Mouse (Mus musculus): ENCODE results near the gene Aff4. TPM values are rescaled to one million over a fixed set of nuclear protein-coding genes. Genes with fewer than 3 reads are reported as not detected.
A peak's percentile ranks its signal among the peaks of the same experiment; 100 is the strongest.

The Aff4 gene
- total RNA-seq, 2 experiments from 2014 or later, result 142 to 154 TPM

DNA sequence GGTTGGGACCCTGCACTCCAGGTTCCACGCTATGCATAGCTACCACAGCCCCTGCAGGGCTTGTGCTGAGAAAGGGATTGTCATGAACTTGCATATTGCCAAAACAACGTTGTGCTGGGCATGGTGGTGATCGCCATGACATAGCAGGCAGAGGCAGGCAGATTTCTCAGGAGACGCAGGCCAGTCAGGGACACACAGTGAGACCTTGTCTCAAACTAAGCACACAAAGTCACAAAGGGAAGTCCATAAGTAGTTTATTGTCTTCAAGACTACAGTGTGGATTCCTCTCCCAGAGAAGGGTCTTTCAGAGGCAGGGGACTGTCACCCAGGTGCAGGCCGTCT is 78.1 kb downstream of the Aff4 start:
- DNase-seq, result no peak

GRCm38 (mm10) chr11:53429182-53429581 is 78.5 kb downstream of the Aff4 start:
- no peak for DNase-seq

DNA sequence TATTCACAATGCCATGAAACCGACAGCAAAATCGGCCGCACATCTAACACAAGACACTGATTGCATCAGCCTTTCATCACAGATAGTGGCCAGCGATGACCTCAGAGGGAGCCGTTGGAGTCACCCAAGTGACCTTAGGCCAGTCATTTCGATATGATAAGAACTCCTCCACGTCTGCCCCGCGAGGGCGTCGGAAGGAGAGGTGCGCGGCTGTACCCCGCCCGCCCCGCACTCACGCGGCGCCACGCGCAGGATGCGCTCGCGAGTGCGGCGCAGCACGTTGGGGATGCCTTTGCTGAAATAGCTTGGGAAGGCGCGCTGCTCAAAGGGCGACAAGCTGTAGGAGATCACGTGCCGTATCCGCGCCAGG is 79.7 kb downstream of the Aff4 start:
- peak; percentile 60 for DNase-seq

DNA sequence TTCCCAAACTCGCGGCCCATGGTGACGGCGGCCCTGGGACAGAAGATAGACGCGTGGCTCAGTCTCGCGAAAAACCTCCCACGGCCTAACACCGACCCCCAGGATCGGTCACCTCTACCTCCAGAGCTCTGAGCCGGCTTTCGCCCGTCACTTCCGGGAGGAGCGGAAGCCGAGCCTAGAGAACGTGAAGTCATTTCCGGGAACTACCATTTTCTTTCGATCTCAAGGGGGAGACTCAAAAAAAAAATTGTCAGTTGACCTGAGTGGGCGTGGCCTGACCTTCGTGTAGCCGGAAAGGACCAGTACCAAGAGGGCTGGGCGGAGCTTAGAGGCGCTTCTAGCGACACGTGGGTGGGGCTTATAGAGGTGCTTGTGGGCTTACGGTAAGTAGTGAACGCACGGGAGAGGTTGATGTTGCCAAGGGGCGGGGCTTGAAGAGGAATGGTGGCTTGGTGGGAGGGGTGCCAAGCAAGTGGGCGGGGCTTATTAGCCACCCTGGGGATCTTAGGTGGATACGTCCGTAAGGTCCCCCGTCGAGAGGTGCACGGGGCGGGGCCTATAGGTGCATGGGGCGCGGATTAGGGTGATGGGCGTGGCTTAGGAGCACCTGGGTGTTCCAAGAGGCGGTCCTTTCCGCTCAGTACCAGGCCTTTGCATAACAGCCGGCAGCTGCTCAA is 80.2 kb downstream of the Aff4 start, which contains the start of the genes Uqcrq and Gdf9:
TSS of gene Uqcrq (minus strand) at position 162 of the 677 bp plus-strand sequence.
TSS of gene Gdf9 (plus strand) at position 354 of the 677 bp plus-strand sequence.
- peak; percentile 98 for DNase-seq

- peak; percentile 46 for DNase-seq
Measured at GRCm38 (mm10) chr11:53431347-53432056, 80.9 kb downstream of the Aff4 start.

DNA sequence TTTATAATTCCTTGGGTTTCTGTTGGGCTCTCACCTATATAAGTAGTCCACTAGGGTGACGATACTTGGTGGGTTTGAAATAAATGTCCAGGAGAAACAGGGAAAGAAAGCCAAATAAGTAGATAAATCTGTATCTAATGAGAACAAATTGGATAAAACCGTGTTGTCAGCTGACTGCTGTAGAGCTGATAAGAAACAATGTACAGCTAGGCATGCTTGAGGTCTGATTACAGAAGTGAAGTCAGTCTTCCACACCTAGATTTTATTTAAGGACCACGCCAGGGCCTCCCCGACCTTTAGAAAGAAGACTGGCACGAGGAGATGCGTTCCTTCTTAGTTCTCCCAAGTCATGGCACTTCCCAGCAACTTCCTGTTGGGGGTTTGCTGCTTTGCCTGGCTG is 82.4 kb downstream of the Aff4 start:
- DNase-seq, result no peak

GRCm38 (mm10) chr11:53435504-53435903 is 84.9 kb downstream of the Aff4 start:
- DNase-seq, result no peak

GRCm38 (mm10) chr11:53436338-53436737 is 85.7 kb downstream of the Aff4 start:
- no peak for DNase-seq

DNA sequence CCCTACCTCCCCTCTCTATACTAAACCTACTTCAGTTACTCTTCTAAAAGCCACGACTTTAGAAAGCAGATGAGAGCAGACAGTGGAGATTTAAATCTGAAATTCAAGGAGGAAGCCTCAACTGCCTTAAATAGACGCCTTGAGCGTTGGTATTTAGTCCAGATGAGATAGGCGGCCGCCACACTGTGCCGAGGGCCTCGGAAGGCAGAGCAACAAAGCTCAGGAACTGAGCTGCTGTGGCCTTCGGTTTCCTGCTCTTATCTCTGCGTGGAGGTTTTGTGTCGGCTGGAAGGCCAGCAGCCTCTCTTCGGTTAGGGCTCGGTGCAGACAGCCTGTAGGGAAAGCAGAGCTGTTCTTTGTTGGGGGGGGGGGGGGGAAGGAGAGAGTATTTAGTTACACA is 91.3 kb downstream of the Aff4 start:
- peak; percentile 61 for DNase-seq

DNA sequence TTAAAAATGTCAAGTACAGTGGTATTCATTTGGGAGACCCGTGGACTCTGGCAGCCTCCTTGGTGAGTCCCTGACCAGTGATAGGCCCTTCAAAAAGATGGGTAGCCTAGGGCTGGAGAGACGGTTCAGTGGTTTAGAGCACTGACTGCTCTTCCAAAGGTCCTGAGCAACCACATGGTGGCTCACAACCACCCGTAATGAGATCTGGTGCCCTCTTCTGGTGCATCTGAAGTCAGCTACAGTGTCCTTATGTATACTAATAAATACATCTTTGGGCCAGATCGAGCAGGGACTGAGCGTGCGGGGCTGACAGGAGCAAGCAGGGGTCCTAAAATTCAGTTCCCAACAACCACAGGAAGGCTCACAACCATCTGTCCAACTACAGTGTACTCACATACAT is 93.2 kb downstream of the Aff4 start:
- DNase-seq, result peak; percentile 48

DNA sequence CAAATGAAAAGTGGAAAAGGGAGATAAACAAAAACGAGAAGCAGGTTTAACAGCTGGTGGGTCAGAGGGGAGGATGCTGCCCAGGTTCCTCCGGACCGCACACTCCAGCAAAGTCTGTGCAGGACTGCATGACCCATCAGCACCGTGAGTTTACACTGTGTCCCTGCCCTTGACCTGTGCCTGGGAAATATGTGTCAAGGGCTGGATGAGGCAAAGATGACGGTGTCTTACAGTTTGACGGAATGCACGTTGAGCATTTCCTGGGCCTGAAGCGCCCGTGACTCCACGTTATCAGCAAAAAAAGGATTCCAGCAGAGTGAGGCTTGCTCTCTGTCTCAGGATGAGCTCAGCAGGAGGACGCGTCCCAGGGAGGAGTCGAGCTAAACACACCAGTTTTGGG is 94.9 kb downstream of the Aff4 start:
- peak; percentile 46 for DNase-seq

- DNase-seq, result no peak
Measured at GRCm38 (mm10) chr11:53446183-53446582, 95.5 kb downstream of the Aff4 start.

- DNase-seq, result no peak
Measured at GRCm38 (mm10) chr11:53447996-53448395, 97.4 kb downstream of the Aff4 start.

DNA sequence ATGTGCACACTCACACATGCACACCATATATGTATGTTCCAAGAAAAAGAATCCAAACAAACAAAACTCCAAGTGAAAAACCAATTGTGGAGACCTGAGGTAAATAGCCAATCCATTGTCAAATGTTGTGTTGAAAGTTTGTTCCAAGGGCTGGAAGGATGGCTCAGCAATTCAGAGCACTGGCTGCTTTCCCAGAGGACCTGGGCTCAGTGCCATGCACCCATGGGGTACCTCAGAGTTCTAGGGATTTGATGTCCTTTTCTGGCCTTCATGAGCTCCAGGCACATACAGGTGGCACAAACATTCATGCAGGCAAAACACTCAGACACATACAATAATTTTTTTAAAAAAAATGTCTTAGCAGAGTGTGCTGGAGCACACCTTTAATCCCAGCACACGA is 97.9 kb downstream of the Aff4 start:
- DNase-seq, result peak; percentile 86

- no peak for DNase-seq
Measured at GRCm38 (mm10) chr11:53450070-53450705, 99.6 kb downstream of the Aff4 start.

GRCm38 (mm10) chr11:53451361-53451760 is 100.7 kb downstream of the Aff4 start:
- DNase-seq, result no peak

- DNase-seq, result peak; percentile 39
Measured at GRCm38 (mm10) chr11:53452396-53452795, 101.8 kb downstream of the Aff4 start.

DNA sequence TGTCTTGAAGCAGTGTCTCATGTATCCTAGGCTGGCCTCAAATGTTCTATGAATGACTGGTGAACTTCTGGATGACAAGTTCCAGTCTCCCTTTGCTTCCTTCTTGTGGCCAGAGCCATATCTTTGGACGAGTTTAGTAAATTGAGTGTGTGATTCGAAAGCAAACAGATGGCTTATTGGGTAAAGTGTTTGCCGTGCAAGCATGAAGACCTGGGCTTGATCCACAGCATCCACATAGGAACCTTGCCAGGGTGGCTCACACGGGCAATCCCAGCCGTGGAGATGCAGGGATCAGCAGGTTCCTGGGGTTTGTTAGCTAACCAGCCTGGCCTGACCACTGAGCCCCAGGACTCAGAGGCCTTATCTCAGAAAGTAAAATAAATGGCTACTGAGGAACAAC is 102.4 kb downstream of the Aff4 start:
- no peak for DNase-seq

DNA sequence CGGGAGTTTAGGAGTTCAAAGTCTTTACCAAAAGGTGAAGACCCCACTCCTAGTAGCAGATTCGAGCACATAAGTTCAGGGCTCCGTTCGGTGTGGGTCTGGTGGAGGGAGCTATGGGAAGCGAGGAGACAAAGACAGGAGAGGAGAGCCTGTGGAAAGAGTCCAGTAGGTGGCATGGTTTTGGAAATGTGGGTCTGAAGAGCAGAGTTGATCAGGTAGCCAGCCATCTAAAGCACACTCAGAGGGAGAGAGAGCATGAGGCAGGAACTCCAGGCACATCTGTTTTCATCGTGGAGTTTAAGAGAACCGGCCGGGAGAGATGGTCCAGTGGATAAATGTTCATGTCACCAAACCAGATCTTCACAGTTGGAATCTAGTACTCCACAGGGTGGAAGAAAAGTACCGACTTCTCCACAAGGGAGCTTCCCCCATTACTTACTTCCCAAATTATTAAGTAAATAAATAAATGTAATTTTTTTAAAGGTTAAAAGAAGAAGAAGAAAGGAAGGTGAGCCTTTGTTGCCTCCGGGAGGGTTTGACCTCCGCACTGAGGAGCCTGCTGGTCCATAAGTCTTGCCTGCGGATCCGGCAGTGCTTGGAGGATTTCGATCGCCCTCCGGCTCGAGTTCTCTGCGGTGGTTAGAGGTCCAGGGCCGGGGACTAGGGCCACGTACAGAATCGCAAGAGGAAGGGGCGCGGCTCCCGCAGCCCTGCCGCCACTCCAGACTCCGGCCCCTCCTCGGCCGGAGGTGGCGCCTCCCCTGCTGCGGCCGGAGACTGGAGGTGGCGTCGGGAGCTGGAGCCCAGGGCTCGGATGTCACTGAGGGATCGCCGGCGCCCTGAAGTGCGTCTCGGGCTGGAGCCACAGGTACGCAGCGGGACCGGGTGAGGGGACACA is 106.1 kb downstream of the Aff4 start, which contains the start of the genes Gm10447 and Shroom1:
TSS of gene Gm10447 (minus strand) at position 637 of the 898 bp plus-strand sequence.
TSS of gene Shroom1 (plus strand) at position 732 of the 898 bp plus-strand sequence.
- DNase-seq, result peak; percentile 75

DNA sequence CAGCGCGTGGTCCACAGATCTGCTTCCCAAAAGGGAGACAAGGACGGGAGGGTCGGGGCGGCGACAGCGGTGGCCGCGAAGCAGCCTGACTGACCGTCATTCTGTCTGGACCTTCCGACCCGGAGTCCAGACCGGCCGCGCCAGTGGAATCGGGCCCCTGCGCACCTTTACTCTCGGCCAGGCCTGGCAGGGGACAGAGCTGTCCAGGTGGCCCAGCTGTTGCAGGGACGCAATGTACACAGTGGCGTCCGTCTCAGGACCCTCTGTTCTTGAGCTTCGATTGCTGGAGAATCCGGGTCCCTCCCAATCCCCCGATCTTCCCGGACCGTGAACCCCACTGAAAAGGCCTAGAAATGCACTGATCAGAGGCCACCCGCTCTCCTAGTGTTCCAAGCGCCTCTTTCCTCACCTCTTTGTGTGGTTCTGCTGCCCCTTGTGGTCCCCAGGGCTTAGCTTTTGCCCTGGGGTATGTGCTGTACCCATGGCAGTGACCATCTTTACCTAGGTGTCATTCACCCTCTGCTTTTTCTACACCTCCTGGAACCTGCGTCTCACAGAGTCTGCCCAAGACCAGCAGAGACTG is 106.8 kb downstream of the Aff4 start:
- peak; percentile 33 for DNase-seq

DNA sequence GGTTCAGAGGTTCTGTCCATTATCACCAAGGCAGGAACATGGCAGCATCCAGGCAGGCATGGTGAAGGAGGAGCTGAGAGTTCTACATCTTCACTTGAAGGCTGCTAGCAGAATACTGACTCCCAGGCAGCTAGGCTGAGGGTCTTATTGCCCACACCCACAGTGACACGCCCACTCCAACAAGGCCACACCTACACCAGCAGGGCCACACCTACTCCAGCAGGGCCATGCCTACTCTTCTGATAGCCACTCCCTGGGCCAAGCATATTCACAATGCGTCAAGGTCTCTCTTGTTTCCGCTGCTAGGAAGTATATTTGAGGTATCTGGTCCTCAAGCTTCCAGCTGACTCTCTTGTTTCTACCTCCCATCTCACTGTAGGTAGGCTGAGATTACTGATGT is 108.4 kb downstream of the Aff4 start:
- no peak for DNase-seq

DNA sequence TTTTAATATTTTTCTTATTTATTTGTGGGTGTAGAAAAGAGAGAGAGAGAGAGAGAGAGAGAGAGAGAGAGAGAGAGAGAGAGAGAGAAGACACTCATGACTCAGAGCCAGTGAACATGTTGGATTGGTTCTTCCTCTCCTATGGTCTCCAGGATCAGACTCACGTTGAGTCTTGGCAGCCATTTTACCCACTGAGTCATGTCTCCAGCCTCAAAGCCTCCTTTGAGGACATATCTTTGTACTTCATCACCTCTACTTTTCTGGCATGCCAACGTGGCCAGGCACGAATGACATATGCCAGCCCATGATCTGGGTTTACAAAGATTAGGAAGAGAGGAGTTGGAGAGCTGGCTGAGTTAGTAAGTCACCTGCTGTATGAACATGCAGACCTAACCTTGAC is 109.6 kb downstream of the Aff4 start:
- no peak for DNase-seq

Measured in adrenal gland, postnatal 10 days (tissue).